8 mouse cellular contexts compared by ENCODE assay signal in genomic region chr12:21373100-21373819, GRCm38 (mm10). TPM values are rescaled to one million over a fixed set of nuclear protein-coding genes. Genes with fewer than 3 reads are reported as not detected.
A peak's percentile ranks its signal among the peaks of the same experiment; 100 is the strongest.
DNase-seq lines count a peak whose midpoint lies in the region; ATAC-seq lines count a peak whose summit lies in the region.

TSS of gene Adam17 (minus strand) at chr12:21373632.

- DNase-seq in adrenal gland, adult (ENCODE audit: inconsistent age in 2 of 2, low spot score in 1 of 2): peak; percentile 98 to 99
- DNase-seq in embryo, embryonic 10.5 days (ENCODE audit: low spot score): peak; percentile 96
- peak; percentile 97 for DNase-seq in gastrocnemius, postnatal 14 days
- peak; percentile 94 to 97 for DNase-seq in left cerebral cortex, postnatal 10 days (ENCODE audit: extremely low spot score in 1 of 2, low spot score in 2 of 2)
- peak; percentile 97 for DNase-seq in right cerebral cortex, postnatal 25 days
- DNase-seq in urinary bladder, postnatal 4 days (ENCODE audit: low spot score in 2 of 2): peak; percentile 95 to 97

- peak; percentile 92 for ATAC-seq in inflammation-experienced regulatory T-cells, adult 6 months
- ATAC-seq in megakaryocyte-erythroid progenitor cell, adult 5-6 weeks (replicated peaks; ENCODE audit: low FRiP score, low TSS enrichment, poor library complexity, severe bottlenecking): peak; percentile 90

- intact Hi-C loops in gastrocnemius, postnatal 14 days (cut with DNase I; ENCODE audit: low total_unique reads): no loop called here
- intact Hi-C loops in left cerebral cortex, postnatal 10 days (cut with DNase I): no loop called here

RNA-seq across cellular contexts. Expression of gene Adam17, which starts in this region (rescaled TPM):
- 10 to 100 TPM; 23.8 to 26.7 TPM for total RNA-seq in gastrocnemius, postnatal 14 days (2021)
- polyA plus RNA-seq in inflammation-experienced regulatory T-cells, adult 6 months (2017; shearing (Covaris generic)): 10 to 100 TPM; 47.3 to 68.0 (median 67.7) TPM
- total RNA-seq in left cerebral cortex, postnatal 10 days (2021): 10 to 100 TPM; 17.4 to 20.5 TPM
- 41.1 and 43.1 TPM in 2 replicates for total RNA-seq in megakaryocyte-erythroid progenitor cell, adult 5-6 weeks (2014; fragmentation: Nextera tagmentation)
- 47.5 and 52.2 TPM in 2 replicates for total RNA-seq in megakaryocyte-erythroid progenitor cell, adult 5-6 weeks (2017)

Comparison
In these comparisons a context has a peak if more than half of its experiments do, and no peak if none do; other contexts are left out.
1. Peak in every context shown above with its lines: DNase-seq and ATAC-seq.